Mouse (Mus musculus): ENCODE measurements around the gene Map2k5. TPM values are rescaled to one million over a fixed set of nuclear protein-coding genes. Genes with fewer than 3 reads are reported as not detected.

Gene Map2k5
- polyA plus RNA-seq, 1 experiment from 2014 or later = 27.3 TPM

GRCm38 (mm10) chr9:63229124-63229523 is 148.6 kb downstream of the Map2k5 start:
- Histone ChIP-seq H3K4me2 (ENCODE audit: low read depth, low read length) (no peak overlapping the region), H3K27ac (ENCODE audit: low read length) (no peak overlapping the region), H3K9me3 (ENCODE audit: control insufficient read depth, low read length) (no peaks in the 10 kb centered on the region), H3K4me3 (ENCODE audit: low read length) (no peak overlapping the region), H3K36me3 (ENCODE audit: control insufficient read depth, insufficient read depth, low read length) (no peaks in the 10 kb centered on the region), H3K4me1 (replicated peaks; ENCODE audit: control insufficient read depth, insufficient read depth, low read length) (0 out of 2 replicates have a peak, but pooled peaks cover 2% of the 10 kb centered on the region), H3K27me3 (ENCODE audit: control insufficient read depth, insufficient read depth, low read depth, low read length) (no peaks in the 10 kb centered on the region), H3K9ac (ENCODE audit: low read length) (no peak overlapping the region)
- WGBS = 26% methylated on average over 4 of the region's 4 CpGs
- ATAC-seq (ENCODE audit: low read depth) = no peak

GRCm38 (mm10) chr9:63222161-63222560 is 155.5 kb downstream of the Map2k5 start:
- 52% methylated on average over 6 of the region's 6 CpGs for WGBS

GRCm38 (mm10) chr9:63219851-63220250 is 157.9 kb downstream of the Map2k5 start:
- Histone ChIP-seq H3K36me3 (ENCODE audit: control insufficient read depth, insufficient read depth, low read length) (no peaks in the 10 kb centered on the region), H3K9ac (ENCODE audit: low read length) (no peak overlapping the region), H3K27me3 (ENCODE audit: control insufficient read depth, insufficient read depth, low read depth, low read length) (no peaks in the 10 kb centered on the region), H3K4me1 (replicated peaks; ENCODE audit: control insufficient read depth, insufficient read depth, low read length) (no peaks in the 10 kb centered on the region), H3K4me3 (ENCODE audit: low read length) (no peak overlapping the region), H3K27ac (ENCODE audit: low read length) (no peak overlapping the region), H3K4me2 (ENCODE audit: low read depth, low read length) (no peak overlapping the region), H3K9me3 (ENCODE audit: control insufficient read depth, low read length) (no peaks in the 10 kb centered on the region)
- WGBS = 72% methylated on average over 7 of the region's 7 CpGs
- no peak for ATAC-seq (ENCODE audit: low read depth)

More at GRCm38 (mm10) chr9:63222161-63222560, 155.5 kb downstream of the Map2k5 start:
- Histone ChIP-seq H3K27me3 (ENCODE audit: control insufficient read depth, insufficient read depth, low read depth, low read length) (no peaks in the 10 kb centered on the region), H3K4me2 (ENCODE audit: low read depth, low read length) (no peak overlapping the region), H3K4me3 (ENCODE audit: low read length) (no peak overlapping the region), H3K36me3 (ENCODE audit: control insufficient read depth, insufficient read depth, low read length) (no peaks in the 10 kb centered on the region), H3K27ac (ENCODE audit: low read length) (no peak overlapping the region), H3K4me1 (replicated peaks; ENCODE audit: control insufficient read depth, insufficient read depth, low read length) (no peaks in the 10 kb centered on the region), H3K9ac (ENCODE audit: low read length) (no peak overlapping the region), H3K9me3 (ENCODE audit: control insufficient read depth, low read length) (no peaks in the 10 kb centered on the region)
- no peak for ATAC-seq (ENCODE audit: low read depth)

- Histone ChIP-seq H3K4me3 (ENCODE audit: low read length) (no peak overlapping the region), H3K4me2 (ENCODE audit: low read depth, low read length) (no peak overlapping the region), H3K9ac (ENCODE audit: low read length) (no peak overlapping the region), H3K36me3 (ENCODE audit: control insufficient read depth, insufficient read depth, low read length) (no peaks in the 10 kb centered on the region), H3K27ac (ENCODE audit: low read length) (no peak overlapping the region), H3K4me1 (replicated peaks; ENCODE audit: control insufficient read depth, insufficient read depth, low read length) (no peaks in the 10 kb centered on the region), H3K9me3 (ENCODE audit: control insufficient read depth, low read length) (no peaks in the 10 kb centered on the region), H3K27me3 (ENCODE audit: control insufficient read depth, insufficient read depth, low read depth, low read length) (no peaks in the 10 kb centered on the region)
- no peak for ATAC-seq (ENCODE audit: low read depth)
- WGBS = 89% methylated on average over 2 of the region's 2 CpGs
These were observed 162.7 kb downstream of the Map2k5 start for GRCm38 (mm10) chr9:63215031-63215430.

- WGBS = 91% methylated on average over 15 of the region's 15 CpGs
- no peaks in the 10 kb centered on the region for H3K36me3 ChIP-seq (ENCODE audit: control insufficient read depth, insufficient read depth, low read length)
- no peak overlapping the region for H3K9ac ChIP-seq (ENCODE audit: low read length)
- no peak overlapping the region for H3K4me3 ChIP-seq (ENCODE audit: low read length)
- no peaks in the 10 kb centered on the region for H3K9me3 ChIP-seq (ENCODE audit: control insufficient read depth, low read length)
- no peaks in the 10 kb centered on the region for H3K4me1 ChIP-seq (replicated peaks; ENCODE audit: control insufficient read depth, insufficient read depth, low read length)
- no peaks in the 10 kb centered on the region for H3K27me3 ChIP-seq (ENCODE audit: control insufficient read depth, insufficient read depth, low read depth, low read length)
- no peak for ATAC-seq (ENCODE audit: low read depth)
- no peak overlapping the region for H3K4me2 ChIP-seq (ENCODE audit: low read depth, low read length)
- no peak overlapping the region for H3K27ac ChIP-seq (ENCODE audit: low read length)
These were observed 170.9 kb downstream of the Map2k5 start for GRCm38 (mm10) chr9:63206769-63207276.

GRCm38 (mm10) chr9:63203461-63203860 is 174.2 kb downstream of the Map2k5 start:
- Histone ChIP-seq H3K4me1 (replicated peaks; ENCODE audit: control insufficient read depth, insufficient read depth, low read length) (no peaks in the 10 kb centered on the region), H3K9me3 (ENCODE audit: control insufficient read depth, low read length) (no peaks in the 10 kb centered on the region), H3K27me3 (ENCODE audit: control insufficient read depth, insufficient read depth, low read depth, low read length) (no peaks in the 10 kb centered on the region), H3K27ac (ENCODE audit: low read length) (no peak overlapping the region), H3K4me2 (ENCODE audit: low read depth, low read length) (no peak overlapping the region), H3K36me3 (ENCODE audit: control insufficient read depth, insufficient read depth, low read length) (no peaks in the 10 kb centered on the region), H3K9ac (ENCODE audit: low read length) (no peak overlapping the region), H3K4me3 (ENCODE audit: low read length) (no peak overlapping the region)
- no peak for ATAC-seq (ENCODE audit: low read depth)
- WGBS = 80% methylated on average over 3 of the region's 3 CpGs

- no peak for ATAC-seq (ENCODE audit: low read depth)
- no peak overlapping the region for H3K27ac ChIP-seq (ENCODE audit: low read length)
- H3K4me2 ChIP-seq (ENCODE audit: low read depth, low read length) = no peak overlapping the region
- no peak overlapping the region for H3K9ac ChIP-seq (ENCODE audit: low read length)
- peaks cover 7% of the 10 kb centered on the region; the same call in 1 of the 2 replicates for H3K4me1 ChIP-seq (replicated peaks; ENCODE audit: control insufficient read depth, insufficient read depth, low read length)
- H3K27me3 ChIP-seq (ENCODE audit: control insufficient read depth, insufficient read depth, low read depth, low read length) = no peaks in the 10 kb centered on the region
- no peaks in the 10 kb centered on the region for H3K36me3 ChIP-seq (ENCODE audit: control insufficient read depth, insufficient read depth, low read length)
- no peaks in the 10 kb centered on the region for H3K9me3 ChIP-seq (ENCODE audit: control insufficient read depth, low read length)
- WGBS = 83% methylated on average over 15 of the region's 15 CpGs
- H3K4me3 ChIP-seq (ENCODE audit: low read length) = no peak overlapping the region
These were observed 176.1 kb downstream of the Map2k5 start for GRCm38 (mm10) chr9:63201376-63202323.

GRCm38 (mm10) chr9:63197252-63197651 is 180.4 kb downstream of the Map2k5 start:
- no peak overlapping the region for H3K4me3 ChIP-seq (ENCODE audit: low read length)
- 15% methylated on average over 8 of the region's 8 CpGs for WGBS
- no peak overlapping the region for H3K9ac ChIP-seq (ENCODE audit: low read length)
- no peak for ATAC-seq (ENCODE audit: low read depth)
- H3K4me1 ChIP-seq (replicated peaks; ENCODE audit: control insufficient read depth, insufficient read depth, low read length) = peaks cover 7% of the 10 kb centered on the region; the same call in 1 of the 2 replicates
- peak overlapping the region; percentile 8; the same call in 1 of the 2 replicates for H3K4me2 ChIP-seq (ENCODE audit: low read depth, low read length)
- H3K27ac ChIP-seq (ENCODE audit: low read length) = no peak overlapping the region
- H3K27me3 ChIP-seq (ENCODE audit: control insufficient read depth, insufficient read depth, low read depth, low read length) = no peaks in the 10 kb centered on the region
- H3K9me3 ChIP-seq (ENCODE audit: control insufficient read depth, low read length) = no peaks in the 10 kb centered on the region
- peaks cover 5% of the 10 kb centered on the region; the same call in 1 of the 2 replicates for H3K36me3 ChIP-seq (ENCODE audit: control insufficient read depth, insufficient read depth, low read length)

GRCm38 (mm10) chr9:63196114-63196682 is 181.5 kb downstream of the Map2k5 start:
- peaks cover 7% of the 10 kb centered on the region; the same call in 1 of the 2 replicates for H3K4me1 ChIP-seq (replicated peaks; ENCODE audit: control insufficient read depth, insufficient read depth, low read length)
- no peak overlapping the region for H3K4me2 ChIP-seq (ENCODE audit: low read depth, low read length)
- no peak overlapping the region for H3K4me3 ChIP-seq (ENCODE audit: low read length)
- 67% methylated on average over 8 of the region's 8 CpGs for WGBS
- no peak overlapping the region for H3K27ac ChIP-seq (ENCODE audit: low read length)
- ATAC-seq (ENCODE audit: low read depth) = no peak
- no peaks in the 10 kb centered on the region for H3K9me3 ChIP-seq (ENCODE audit: control insufficient read depth, low read length)
- peaks cover 5% of the 10 kb centered on the region; the same call in 1 of the 2 replicates for H3K36me3 ChIP-seq (ENCODE audit: control insufficient read depth, insufficient read depth, low read length)
- H3K9ac ChIP-seq (ENCODE audit: low read length) = no peak overlapping the region
- H3K27me3 ChIP-seq (ENCODE audit: control insufficient read depth, insufficient read depth, low read depth, low read length) = no peaks in the 10 kb centered on the region

Measured in lung, embryonic 16.5 days (tissue).